Mouse (Mus musculus) myocyte (in vitro differentiated cells): ENCODE data around the gene Unc45a. TPM values are rescaled to one million over a fixed set of nuclear protein-coding genes. Genes with fewer than 3 reads are reported as not detected.
A peak's percentile ranks its signal among the peaks of the same experiment; 100 is the strongest.

Source experiments
- H3K27me3 ChIP-seq: one replicate; pipeline ENCODE4 v1.6.1; 2011; ENCODE audit not compliant: control insufficient read depth, insufficient read depth, insufficient read length
- H3K36me3 ChIP-seq: one replicate; pipeline ENCODE4 v1.6.1; 2011; ENCODE audit not compliant: control insufficient read depth, insufficient read depth
- H3K4me2 ChIP-seq: one replicate; pipeline ENCODE4 v1.6.1; 2011; ENCODE audit warnings: low read depth, control low read depth
- H3K4me3 ChIP-seq: one replicate; pipeline ENCODE4 v1.5.1; 2011; ENCODE audit warnings: mild to moderate bottlenecking, control low read depth, moderate library complexity
- H3K79me2 ChIP-seq: one replicate; pipeline ENCODE4 v1.6.1; 2011; ENCODE audit not compliant: control insufficient read depth, insufficient read depth
- H3ac ChIP-seq: one replicate; pipeline ENCODE4 v1.6.1; 2011; ENCODE audit not compliant: control insufficient read depth, insufficient read length
- CEBPB ChIP-seq: IDR thresholded peaks from 2 replicates; pipeline ENCODE4 v1.6.1; 2011; ENCODE audit warnings: mild to moderate bottlenecking, moderate library complexity; ENCODE audit not compliant: poor library complexity, insufficient read depth, severe bottlenecking
- E2F4 ChIP-seq: IDR thresholded peaks from one replicate; pipeline ENCODE4 v1.6.1; 2011; ENCODE audit warnings: mild to moderate bottlenecking, control low read depth, moderate library complexity; ENCODE audit not compliant: insufficient read depth
- MAX ChIP-seq: IDR thresholded peaks from one replicate; pipeline ENCODE4 v1.6.1; 2011; ENCODE audit warnings: low read depth, mild to moderate bottlenecking, control low read depth
- MYOD1 ChIP-seq, 3 experiments: IDR thresholded peaks; one replicate each; pipeline ENCODE4 v1.6.1; 2011; ENCODE audit warnings: control low read depth in 2 of 3, low read depth in 2 of 3, mild to moderate bottlenecking in 2 of 3, moderate library complexity in 1 of 3; ENCODE audit not compliant: insufficient read length in 2 of 3, control insufficient read depth in 1 of 3
- MYOG ChIP-seq, 3 experiments: IDR thresholded peaks; one replicate each; pipeline ENCODE4 v1.6.1; 2011; ENCODE audit warnings: control low read depth in 2 of 3, low read depth in 2 of 3, mild to moderate bottlenecking in 2 of 3; ENCODE audit not compliant: insufficient read length in 2 of 3, control insufficient read depth in 1 of 3, insufficient read depth in 1 of 3
- POLR2A ChIP-seq: IDR thresholded peaks from one replicate; pipeline ENCODE4 v1.6.1; 2011; ENCODE audit warnings: low read depth, mild to moderate bottlenecking, control low read depth, moderate library complexity; ENCODE audit not compliant: insufficient read length
- POLR2AphosphoS2 ChIP-seq: IDR thresholded peaks from one replicate; pipeline ENCODE4 v1.6.1; 2011; ENCODE audit warnings: low read depth, control low read depth; ENCODE audit not compliant: insufficient read length
- REST ChIP-seq: IDR thresholded peaks from one replicate; pipeline ENCODE4 v1.6.1; 2011; ENCODE audit warnings: mild to moderate bottlenecking, control low read depth, moderate library complexity; ENCODE audit not compliant: insufficient read depth, insufficient read length
- SRF ChIP-seq: IDR thresholded peaks from one replicate; pipeline ENCODE4 v1.6.1; 2011; ENCODE audit warnings: low read depth; ENCODE audit not compliant: control insufficient read depth, insufficient read length
- TCF12 ChIP-seq: IDR thresholded peaks from one replicate; pipeline ENCODE4 v1.6.1; 2011; ENCODE audit warnings: mild to moderate bottlenecking, control low read depth; ENCODE audit not compliant: poor library complexity, insufficient read depth, severe bottlenecking
- TCF3 ChIP-seq: IDR thresholded peaks from one replicate; pipeline ENCODE4 v1.6.1; 2011; ENCODE audit warnings: low read depth, control low read depth; ENCODE audit not compliant: insufficient read length
- USF1 ChIP-seq: IDR thresholded peaks from one replicate; pipeline ENCODE4 v1.6.1; 2011; ENCODE audit warnings: low read depth, mild to moderate bottlenecking, control low read depth, moderate library complexity
- polyA plus RNA-seq: library from polyadenylated mRNA; unstranded; fragments of >200 nt; fragmentation: generic; extraction: Trizol; gene quantifications from one replicate; pipeline ENCODE4 v1.2.1, GENCODE M21; 2012; ENCODE audit warnings: missing spikeins

Unc45a gene
- polyA plus RNA-seq, 1 experiment = 38.4 TPM

GRCm38 (mm10) chr7:80382919-80383318, 42.1 kb upstream of the Unc45a start:
- no peak overlapping the region for H3ac ChIP-seq
- no peaks in the 10 kb centered on the region for H3K79me2 ChIP-seq
- H3K36me3 ChIP-seq = no peaks in the 10 kb centered on the region
- no peaks in the 10 kb centered on the region for H3K27me3 ChIP-seq
- no peak overlapping the region for H3K4me3 ChIP-seq
- H3K4me2 ChIP-seq = no peak overlapping the region
- TF ChIP-seq E2F4 = no peak
- no peak for TF ChIP-seq MAX
- no peak for TF ChIP-seq POLR2AphosphoS2
- TF ChIP-seq USF1 = no peak
- TF ChIP-seq MYOG (IDR thresholded peaks at IDR 0.05; ENCODE audit: control insufficient read depth in 1 of 3, insufficient read depth in 1 of 3, insufficient read length in 2 of 3, low read depth in 2 of 3) = no peak

GRCm38 (mm10) chr7:80379531-80379930, 38.7 kb upstream of the Unc45a start:
- no peaks in the 10 kb centered on the region for H3K36me3 ChIP-seq
- no peaks in the 10 kb centered on the region for H3K79me2 ChIP-seq
- TF ChIP-seq POLR2A (no peak), MYOD1 (IDR thresholded peaks at IDR 0.05; ENCODE audit: control insufficient read depth in 1 of 3, insufficient read length in 2 of 3, low read depth in 2 of 3) (no peak), TCF12 (no peak), MYOG (IDR thresholded peaks at IDR 0.05; ENCODE audit: control insufficient read depth in 1 of 3, insufficient read depth in 1 of 3, insufficient read length in 2 of 3, low read depth in 2 of 3) (no peak), USF1 (no peak), POLR2AphosphoS2 (no peak), TCF3 (no peak), REST (no peak), CEBPB (no peak), MAX (no peak), E2F4 (no peak), SRF (no peak)
- H3K4me2 ChIP-seq = no peak overlapping the region
- no peak overlapping the region for H3ac ChIP-seq
- H3K4me3 ChIP-seq = no peak overlapping the region
- no peaks in the 10 kb centered on the region for H3K27me3 ChIP-seq

- Histone ChIP-seq H3K4me3 (no peak overlapping the region), H3K36me3 (no peaks in the 10 kb centered on the region), H3ac (no peak overlapping the region), H3K79me2 (no peaks in the 10 kb centered on the region), H3K4me2 (no peak overlapping the region), H3K27me3 (no peaks in the 10 kb centered on the region)
- TF ChIP-seq SRF (no peak), MAX (no peak), E2F4 (no peak), POLR2A (no peak), MYOG (IDR thresholded peaks at IDR 0.05; ENCODE audit: control insufficient read depth in 1 of 3, insufficient read depth in 1 of 3, insufficient read length in 2 of 3, low read depth in 2 of 3) (no peak), USF1 (no peak), MYOD1 (IDR thresholded peaks at IDR 0.05; ENCODE audit: control insufficient read depth in 1 of 3, insufficient read length in 2 of 3, low read depth in 2 of 3) (no peak), REST (no peak), TCF12 (no peak)
These were observed 36.7 kb upstream of the Unc45a start for GRCm38 (mm10) chr7:80377471-80377870.

- H3K4me2 ChIP-seq = peak overlapping the region; percentile 71
- no peak overlapping the region for H3K4me3 ChIP-seq
- no peaks in the 10 kb centered on the region for H3K27me3 ChIP-seq
- H3ac ChIP-seq = no peak overlapping the region
- TF ChIP-seq POLR2A (no peak), SRF (no peak), MAX (no peak), USF1 (no peak), REST (no peak), MYOG (IDR thresholded peaks at IDR 0.05; ENCODE audit: control insufficient read depth in 1 of 3, insufficient read depth in 1 of 3, insufficient read length in 2 of 3, low read depth in 2 of 3) (no peak), TCF12 (no peak), E2F4 (no peak), CEBPB (no peak), POLR2AphosphoS2 (no peak)
- H3K79me2 ChIP-seq = no peaks in the 10 kb centered on the region
- H3K36me3 ChIP-seq = no peaks in the 10 kb centered on the region
These were observed 35.4 kb upstream of the Unc45a start for GRCm38 (mm10) chr7:80376192-80376591.

- no peaks in the 10 kb centered on the region for H3K79me2 ChIP-seq
- TF ChIP-seq USF1 = no peak
- peak; percentile 62 to 92 (median 83) for TF ChIP-seq MYOG (IDR thresholded peaks at IDR 0.05; ENCODE audit: control insufficient read depth in 1 of 3, insufficient read depth in 1 of 3, insufficient read length in 2 of 3, low read depth in 2 of 3)
- peak in 2 of 3 experiments; percentile 85 to 97 for TF ChIP-seq MYOD1 (IDR thresholded peaks at IDR 0.05; ENCODE audit: control insufficient read depth in 1 of 3, insufficient read length in 2 of 3, low read depth in 2 of 3)
- TF ChIP-seq POLR2A = no peak
- no peak for TF ChIP-seq POLR2AphosphoS2
- TF ChIP-seq REST = no peak
- peak; percentile 39; the same call in 1 of the 2 replicates for TF ChIP-seq CEBPB
- peak; percentile 81 for TF ChIP-seq SRF
- no peak for TF ChIP-seq TCF12
- TF ChIP-seq MAX = no peak
- TF ChIP-seq E2F4 = no peak
- peak; percentile 45 for TF ChIP-seq TCF3
- H3K27me3 ChIP-seq = no peaks in the 10 kb centered on the region
- H3K4me3 ChIP-seq = no peak overlapping the region
- H3K36me3 ChIP-seq = no peaks in the 10 kb centered on the region
- H3ac ChIP-seq = no peak overlapping the region
- peak overlapping the region; percentile 71 for H3K4me2 ChIP-seq
These were observed 34.7 kb upstream of the Unc45a start for GRCm38 (mm10) chr7:80375376-80376039.
